Mouse (Mus musculus) kidney, adult 8-10 months (tissue): ENCODE results near the gene Ggta1.

Source experiments
- DNase-seq, 2 experiments: peaks; one replicate each; pipeline ENCODE4 v3.0.0; 2022

The Ggta1 gene

DNA sequence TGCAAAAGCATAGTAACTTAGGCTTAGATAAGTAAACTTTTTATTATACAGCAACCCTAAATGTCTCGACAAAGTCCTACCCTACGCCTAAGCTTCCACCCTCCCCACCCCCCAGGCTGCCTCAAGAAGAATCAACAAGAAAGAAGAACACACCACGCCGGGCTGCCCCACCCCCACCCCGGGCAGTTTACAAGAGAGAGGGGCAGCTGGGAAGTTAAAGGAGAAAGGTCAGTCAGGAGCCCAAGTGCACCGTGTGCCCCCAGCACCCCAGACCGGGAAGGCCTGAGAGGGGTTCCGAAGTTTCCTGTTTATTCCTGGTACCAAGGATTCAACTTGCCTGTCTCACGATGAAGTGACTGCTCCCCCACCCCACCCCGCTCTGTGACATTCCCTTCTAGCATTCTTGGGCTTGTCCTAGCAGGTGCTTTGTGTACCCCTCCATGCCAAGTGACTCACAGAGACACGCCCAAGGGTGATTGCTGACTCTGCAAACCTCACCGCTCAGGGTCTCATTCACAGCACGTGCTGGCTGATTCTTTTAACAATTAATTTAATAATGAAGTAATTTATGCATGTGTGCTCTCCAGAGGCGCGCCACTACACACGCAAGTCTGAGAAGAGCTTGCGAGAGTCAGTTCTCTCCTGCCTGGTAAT lies 27.6 kb upstream of the Ggta1 start:
- no peak for DNase-seq

DNA sequence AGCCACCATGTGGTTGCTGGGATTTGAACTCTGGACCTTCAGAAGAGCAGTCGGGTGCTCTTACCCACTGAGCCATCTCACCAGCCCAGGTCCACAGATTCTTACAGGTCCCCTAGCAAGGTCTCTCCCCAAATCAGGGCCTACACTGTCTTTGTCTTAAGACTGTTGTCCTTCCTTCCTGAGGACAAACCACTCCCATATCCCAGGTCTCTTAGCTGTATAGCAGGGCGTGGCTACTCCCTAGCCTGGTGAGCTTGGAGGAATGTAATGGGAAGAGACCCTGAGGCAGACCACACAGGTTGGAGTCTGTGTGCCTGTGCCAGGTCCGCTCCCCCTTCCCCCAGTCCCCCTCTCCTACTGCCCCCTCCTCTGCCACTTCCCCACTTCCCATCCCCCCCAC lies 24.7 kb upstream of the Ggta1 start:
- DNase-seq, result no peak

DNA sequence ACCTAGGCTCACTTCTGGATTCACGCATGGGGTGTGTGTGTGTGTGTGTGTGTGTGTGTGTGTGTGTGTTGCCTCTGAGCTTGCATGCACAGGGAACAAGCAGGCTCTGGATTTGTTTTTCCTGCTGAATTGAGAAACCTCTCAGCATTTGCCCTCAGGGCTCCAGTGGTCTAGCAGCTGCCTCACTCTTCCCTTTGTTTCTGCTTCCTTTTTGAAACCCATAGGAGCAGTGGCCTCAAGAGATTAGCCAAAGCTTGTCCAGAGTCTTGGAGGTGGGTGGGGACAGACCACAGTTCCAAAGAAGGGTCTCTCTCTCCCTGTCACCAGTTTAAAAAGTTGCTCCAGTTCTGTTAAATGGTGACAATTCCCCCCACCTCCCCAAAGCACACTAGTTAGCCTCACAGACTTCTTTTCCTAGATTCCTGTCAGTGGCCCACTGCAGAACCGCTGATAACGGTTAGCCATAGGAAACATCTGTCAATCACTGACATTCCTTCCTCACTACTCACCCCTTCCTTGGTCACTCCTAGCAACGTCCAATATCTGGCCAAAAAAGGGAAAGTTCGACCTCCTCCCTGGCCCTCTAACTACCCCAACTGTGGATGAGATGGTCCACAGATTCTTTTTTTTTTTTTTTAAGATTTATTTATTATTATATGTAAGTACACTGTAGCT lies 24.1 kb upstream of the Ggta1 start:
- no peak for DNase-seq

DNA sequence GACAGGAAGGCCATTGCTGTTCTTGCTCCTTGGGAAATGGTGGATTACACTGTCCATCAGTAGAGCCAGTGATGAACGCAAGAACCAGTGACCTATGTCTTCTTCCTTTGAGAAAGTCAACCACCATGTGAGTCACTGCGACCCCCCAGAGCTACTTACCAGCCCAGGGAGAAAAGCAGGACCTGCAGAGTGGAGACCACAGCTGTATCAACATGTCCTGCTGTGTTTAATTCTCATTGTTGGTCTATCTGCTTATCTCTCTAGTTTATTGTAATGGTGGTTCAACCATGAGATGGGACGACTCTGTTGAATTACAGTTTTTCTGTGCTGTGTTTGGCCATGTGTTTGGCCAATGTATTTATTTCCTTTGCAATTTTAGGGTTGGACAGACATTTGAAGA lies 21.1 kb upstream of the Ggta1 start:
- DNase-seq, result no peak

DNA sequence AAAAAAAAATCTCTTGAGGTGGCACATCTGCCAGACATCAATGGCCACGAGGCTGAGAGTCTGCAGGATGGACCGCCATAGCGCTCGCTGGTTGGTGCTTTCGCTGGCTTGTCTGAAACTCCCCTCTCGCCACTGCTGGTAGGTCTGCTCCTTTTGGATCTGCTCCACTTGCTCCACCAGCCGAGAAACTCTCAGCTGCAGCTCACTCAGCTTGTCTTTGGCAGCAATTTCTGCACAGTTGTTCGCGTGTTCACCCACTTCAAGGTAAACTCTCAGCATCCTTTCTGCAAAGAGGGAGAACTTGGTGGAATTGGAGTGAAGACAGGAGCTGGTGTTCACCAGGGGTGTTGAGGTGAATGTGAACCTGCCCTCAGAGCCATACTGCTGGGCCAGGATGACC lies 20.4 kb upstream of the Ggta1 start:
- no peak for DNase-seq

DNA sequence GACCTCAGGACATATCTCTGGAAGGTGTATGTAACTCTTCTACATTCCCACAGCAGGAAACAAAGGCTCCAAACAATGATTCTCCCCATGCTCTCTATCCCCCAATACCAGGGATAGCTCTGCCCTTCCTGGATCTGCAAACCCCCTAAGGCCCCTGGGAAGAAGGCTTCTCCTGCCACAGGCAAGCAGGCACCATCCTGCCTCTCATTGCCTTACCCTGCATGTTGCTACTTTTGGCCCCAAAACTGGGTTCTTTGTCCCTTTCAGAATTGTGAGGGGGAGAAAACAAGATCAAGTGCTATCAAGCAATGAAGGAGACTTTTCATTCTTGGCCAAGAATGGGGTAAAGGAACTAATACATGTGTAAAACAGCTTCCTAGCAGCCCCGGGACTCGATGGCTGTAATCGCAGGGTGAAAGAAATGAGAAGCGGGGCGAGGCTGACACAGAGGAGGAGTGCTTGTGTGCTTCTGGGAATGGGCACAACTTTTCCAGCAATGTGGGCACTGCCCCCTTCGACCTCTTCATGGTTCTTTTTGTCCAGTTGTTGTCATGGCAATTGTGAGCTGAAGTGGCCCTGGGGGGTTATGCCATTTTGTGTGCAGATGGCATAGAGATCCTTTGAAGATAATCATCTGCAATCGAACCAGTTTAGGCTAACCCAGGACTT lies 18.4 kb upstream of the Ggta1 start:
- DNase-seq, result no peak

DNA sequence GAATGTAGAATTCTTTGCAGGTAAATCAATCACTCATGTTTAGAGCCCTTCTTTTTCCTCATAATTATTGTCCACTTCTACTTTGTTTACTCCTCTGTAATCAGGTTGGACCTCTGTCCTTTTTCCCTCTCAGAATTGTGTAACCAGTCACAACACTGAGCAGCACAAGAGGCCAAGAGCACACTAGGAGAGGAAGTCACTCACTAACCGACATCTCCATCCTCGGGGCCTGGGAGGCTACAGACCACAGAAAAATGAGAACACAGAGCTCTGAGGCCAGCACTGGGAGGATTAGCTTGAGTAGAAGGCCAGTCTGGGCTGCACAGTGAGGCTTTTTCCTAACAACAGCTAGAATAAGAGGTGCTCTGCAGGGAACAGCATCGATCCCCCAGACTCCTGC lies 17.0 kb upstream of the Ggta1 start:
- no peak for DNase-seq

DNA sequence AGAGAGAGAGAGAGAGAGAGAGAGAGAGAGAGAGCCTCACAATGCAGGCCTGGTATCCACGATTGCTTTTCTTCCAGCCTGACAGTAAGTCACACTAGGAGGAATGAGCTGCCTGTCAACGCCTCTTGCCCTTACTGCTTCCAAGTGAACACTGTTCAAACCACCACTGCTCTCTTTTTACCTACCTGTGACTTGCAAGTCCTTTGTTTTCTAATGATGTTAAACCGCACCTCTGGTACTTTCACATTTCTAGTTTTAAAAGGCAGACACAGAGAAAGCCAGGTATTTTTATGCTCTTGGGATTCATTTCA lies 15.7 kb upstream of the Ggta1 start:
- no peak for DNase-seq

DNA sequence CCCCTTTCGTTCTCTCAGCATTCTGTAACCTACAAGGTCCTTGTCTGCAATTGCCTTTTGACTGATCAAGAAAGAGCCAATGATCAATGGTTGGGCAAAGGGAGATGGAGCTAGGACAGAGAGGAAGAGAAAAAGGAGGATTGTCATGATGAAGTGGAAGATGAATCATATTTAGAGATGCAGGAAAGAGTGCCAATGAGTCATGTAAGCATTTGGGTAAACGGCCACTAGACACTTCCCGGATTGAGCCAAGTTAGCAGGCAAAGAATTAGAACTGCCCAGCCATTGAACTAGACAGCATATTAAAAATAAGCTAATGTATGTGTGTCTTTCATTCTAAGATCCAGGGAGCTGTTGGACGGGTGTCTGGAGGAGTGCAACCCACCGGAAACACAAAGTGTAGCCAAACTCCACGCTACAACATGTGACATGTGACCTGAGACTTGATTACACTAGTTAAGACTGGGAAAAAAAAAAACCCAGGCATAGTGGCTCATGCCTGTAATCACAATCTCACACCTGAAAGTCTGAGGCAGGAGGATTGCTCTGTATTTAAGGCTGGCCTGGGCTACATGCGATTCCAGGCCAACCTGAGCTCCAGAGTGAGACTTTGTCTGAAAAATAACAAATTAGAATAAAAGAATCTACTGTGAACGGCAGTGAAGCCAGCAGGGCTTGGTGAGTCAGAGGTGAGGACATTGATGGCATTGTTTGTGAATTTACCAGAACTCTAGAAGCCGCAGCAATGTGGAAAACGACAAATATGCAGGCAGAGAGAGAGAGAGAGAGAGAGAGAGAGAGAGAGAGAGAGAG lies 15.2 kb upstream of the Ggta1 start:
- DNase-seq, result no peak

DNA sequence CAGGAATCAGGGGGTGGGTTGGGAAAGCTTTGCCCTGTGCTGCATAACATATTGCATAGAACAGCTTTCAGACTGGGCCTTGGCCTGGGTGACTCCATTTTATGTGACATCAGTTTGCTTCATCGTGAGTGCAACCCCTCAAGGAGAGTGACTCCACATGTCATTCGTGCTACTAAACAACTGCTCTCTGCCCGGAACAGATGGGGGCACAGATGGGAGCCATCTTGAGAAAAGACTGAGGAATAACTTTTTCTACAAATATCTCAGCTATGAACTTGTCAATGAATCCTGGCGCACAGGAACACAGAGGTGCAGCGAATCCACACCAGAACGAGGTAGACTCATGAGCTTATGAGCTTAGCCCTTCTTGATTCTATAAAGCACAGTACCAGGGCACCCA lies 14.3 kb upstream of the Ggta1 start:
- DNase-seq, result no peak

DNA sequence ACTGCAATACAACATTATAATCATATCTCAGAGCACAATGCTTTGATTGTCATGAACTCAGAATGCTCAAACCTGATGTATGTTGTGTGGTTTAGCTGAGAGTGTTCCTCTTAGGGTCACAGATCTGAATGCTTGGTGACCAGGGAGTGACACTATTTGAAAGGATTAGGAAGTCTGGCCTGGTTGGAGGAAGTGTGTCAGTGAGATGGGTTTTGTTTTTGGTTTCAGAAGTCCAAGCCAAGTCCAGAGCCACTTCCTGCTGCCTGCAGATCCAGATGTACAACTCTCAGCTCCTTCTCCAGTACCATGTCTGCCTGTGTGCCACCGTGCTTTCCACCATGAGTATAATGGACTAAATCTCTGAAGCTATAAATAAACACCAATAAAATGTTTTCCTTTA lies 11.9 kb upstream of the Ggta1 start:
- no peak for DNase-seq

DNA sequence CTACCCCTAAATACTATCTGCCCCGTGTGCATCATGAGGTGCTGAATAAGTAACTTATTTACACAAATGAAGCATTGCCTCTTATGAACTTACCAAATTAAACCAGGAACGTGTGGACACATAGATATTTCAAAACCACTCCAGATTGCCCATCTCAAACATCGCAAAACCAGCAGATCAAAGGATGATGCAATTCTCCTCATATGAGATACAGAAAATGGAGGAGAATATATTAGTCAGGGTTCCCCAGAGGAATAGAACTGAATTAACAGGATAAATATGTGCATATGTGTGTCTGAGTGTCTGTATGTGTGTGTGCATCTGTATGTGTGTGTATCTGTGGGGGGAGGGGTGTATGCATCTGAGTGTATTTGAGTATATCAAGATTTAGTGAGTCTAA lies 6.2 kb upstream of the Ggta1 start:
- DNase-seq, result no peak

DNA sequence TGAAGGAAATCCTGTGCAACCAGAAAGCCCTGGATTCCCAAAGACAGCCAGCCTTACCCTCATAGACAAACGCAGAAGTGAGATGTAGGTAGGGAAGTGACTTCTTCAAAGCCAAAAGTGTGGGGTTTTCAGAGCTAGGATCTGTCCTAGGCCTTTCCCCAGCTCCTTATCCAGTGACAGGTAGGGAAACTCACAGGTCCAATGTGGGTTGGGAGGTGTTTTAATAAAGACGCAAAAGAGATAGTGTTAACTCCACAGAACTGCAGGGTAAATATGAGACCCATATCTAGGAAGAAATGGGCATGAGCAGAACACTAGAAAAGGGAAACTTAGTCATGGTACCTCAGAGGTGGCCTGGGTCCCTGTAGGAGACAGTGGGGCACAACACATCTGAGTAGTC lies 5.2 kb upstream of the Ggta1 start:
- DNase-seq, result no peak

DNA sequence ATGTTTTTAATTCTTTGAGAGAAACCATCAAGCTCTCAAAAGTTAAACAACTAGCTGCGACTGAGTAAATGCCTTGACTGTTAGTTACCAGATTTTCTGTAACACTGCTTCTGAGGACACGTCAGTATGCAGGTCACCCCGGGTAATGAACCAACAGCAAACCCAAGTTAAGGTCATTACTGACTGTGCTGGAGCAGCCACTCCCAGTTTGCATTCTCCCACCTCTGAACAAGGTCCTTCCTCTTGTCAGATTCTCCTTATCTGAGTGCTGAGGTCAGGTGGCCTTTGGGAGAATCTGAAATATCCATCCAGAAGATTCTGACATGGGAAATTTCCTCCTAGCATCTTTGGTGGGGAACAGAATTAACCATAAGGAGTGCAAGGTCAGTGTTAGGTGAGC lies 4.8 kb upstream of the Ggta1 start:
- DNase-seq, result no peak

DNA sequence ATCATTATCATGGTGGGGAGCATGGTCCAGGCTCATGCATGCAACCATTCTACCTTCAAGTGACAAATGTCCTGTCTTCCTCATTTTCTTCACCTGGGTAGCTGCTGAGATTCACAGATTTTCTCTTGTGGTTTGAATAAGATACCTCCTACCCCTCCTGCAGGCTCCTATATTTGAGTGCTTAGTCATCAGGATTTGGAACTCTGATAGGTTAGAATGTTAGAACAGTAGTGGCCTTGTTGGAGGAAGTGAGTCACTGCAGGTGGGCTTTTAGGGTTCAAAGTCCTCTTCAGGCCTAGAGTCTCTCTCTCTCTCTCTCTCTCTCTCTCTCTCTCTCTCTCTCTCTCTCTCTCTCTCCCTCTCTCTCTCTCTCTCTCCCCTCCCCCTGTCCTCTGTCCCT lies 2.6 kb upstream of the Ggta1 start:
- no peak for DNase-seq

DNA sequence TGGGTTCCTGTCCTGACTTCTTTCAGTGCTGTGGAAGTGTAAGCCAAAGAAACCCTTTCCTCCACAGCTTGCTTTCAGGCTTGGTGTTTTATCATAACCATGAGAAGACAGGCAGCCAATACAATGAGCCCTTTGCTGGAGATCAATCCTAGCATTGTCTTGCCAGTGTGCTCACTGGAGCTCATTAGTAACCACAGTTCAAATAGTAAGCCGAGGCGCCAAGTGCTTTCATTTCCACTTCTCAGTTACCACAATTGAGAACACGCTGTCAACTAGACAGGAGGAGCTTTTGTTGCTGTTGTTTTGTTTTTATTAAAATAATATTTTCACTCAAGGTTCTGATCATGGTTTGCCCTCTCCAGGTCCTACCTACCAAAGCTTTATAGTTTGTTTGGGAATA lies 1.5 kb upstream of the Ggta1 start:
- no peak for DNase-seq

DNA sequence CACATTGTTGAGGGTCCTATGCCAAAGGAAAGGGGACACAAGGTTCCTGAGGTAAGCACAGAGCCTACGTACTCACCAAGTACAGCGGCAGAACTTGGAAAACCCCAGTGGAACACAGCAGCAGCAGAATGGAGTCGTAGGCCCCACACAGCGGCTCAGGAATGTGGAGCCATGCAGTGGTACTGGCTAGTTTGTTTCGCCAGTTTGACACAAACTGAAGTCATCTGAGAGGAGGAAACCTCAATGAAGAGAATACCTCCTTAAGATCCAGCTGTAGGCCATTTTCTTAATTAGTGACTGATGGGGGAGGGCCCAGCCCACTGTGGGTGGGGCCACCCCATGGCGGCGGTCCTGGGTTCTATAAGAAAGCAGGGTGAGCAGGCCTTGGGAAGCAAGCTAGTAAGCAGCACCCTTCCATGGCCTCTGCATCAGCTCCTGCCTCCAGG lies 1.1 kb upstream of the Ggta1 start:
- no peak for DNase-seq

DNA sequence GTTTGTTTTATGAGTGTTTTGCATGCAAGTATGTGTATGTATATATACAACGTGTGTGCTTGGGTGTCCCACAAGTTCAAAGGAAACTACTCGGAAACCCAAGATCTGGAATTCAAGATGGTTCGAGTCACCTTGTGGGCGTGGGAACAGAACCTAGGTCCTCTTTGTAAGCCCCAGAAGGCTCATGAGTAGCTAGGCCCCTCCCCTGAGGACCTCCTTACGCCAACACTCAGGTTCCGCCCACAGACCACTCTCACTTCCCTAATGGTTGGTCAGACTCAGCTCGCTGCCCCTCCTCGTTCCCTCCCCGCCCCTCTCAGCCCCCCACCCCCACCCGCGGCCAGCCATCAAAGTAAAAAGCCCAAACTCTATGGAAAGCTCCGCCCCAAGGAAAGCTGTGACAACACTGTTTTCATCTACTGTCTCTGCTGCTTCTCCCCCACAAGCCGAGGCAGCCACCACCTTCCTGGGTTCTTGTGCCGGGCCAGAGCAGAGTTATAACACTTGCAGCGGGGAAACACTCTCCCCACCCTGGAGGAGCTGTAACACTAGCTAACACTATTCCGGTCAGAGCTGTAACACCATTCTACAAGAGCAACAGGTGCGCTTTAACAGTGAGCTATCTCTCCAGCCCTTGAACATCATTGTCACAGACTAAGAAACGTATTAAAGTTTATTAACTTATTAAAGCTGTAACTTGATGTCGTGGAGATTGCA lies 499 bp upstream of the Ggta1 start:
- DNase-seq, result peak in 1 of 2 experiments; percentile 23

DNA sequence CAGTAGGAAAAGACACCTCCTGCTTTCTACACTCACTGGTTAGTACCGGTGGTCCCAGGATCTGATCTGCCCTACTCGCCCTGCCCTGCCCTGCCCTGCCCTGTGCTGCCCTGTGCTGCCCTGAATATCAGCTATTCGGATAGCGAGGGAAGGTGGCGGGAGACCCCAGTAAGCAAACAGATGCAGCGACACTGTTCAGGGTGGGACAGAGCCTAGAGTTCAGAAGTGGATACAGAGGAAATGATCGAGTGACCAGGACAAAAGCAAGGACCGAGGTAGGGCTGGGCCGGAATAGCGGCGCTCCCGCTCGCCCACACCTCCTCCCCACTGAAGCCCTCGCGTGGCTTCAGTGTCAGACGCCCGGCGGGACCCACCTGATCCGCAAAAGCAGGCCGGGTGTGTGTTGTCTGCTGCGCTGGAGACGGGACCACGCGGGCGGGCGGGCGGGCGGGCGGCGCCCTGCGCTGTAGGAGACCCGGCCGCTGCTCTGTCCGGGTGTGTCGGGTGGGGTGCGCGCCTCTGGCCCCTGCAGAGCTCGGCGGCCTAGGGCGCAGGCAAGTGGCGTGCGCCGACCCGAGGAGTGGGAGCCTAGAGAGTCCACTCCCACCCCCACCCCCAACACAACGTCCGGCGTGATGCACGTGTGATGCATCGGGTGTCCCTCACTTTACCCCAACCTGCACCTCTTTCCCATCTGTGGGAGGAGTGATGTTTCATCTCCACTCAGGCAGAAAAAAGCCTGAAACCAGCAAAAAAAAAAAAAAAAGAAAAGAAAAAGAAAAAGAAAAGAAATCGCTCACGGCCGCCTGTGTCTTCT lies 852 bp downstream of the Ggta1 start:
- DNase-seq, result no peak

DNA sequence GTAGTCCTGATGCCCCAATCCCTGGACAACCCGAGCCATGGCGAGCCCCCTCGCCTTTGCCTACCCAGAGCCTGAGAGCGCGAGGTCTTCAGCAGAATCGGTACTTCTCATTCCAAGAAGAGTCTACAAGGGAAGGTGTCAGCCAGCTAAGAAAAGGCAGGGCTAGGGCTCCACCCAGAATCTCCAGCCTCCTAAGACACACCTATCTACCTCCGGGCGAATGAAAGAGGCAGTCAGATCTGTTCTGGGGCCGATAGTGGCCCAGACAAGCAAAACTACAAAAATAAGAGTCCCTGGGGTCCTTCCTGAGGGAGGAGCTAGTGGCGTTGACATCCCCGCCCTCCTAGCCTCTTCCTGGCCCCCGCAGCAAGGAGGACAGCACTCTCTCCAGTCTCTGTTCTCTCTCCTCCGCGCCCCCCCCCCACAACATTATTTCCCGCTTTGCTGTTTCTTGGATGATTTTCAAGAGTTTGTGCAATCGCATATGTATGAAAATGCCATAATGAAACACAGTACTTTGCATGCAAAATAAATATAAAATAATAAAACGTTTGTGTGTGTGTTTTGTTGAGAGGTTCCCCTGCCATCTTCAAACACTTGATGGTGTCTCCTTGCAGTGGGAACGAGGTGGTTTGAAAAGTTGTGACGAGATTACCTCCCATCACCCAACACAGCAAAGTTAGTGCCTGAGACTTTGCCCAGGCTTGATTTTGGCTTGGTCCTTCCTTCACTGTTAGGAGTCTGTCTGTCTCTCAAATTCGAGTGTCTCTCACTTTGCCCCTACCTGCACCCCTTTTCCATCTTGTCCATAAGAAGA lies 1.7 kb downstream of the Ggta1 start:
- no peak for DNase-seq

DNA sequence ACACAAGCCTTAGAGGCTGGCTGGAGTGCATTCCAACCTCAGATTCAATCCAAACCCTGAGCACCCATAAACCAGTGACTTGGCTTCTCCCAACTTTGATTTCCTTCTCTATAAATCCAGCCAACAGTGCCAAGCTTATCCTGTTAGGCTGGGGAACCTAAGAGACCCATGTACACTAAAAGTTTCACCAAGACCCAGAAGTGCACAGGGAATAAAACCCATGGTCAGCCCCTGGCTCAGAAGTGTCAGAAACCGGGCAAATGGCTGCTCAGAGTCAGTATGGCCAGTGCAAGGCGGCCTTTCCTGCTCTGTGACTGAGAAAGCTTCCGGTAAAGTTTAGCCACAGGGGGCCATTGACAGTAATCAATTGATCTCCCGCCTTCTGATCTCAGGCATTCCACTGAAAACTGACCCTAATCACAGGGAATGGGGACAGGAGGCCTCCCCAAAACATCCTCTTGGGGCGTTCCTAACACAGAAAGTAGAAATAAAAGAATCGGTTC lies 2.6 kb downstream of the Ggta1 start:
- DNase-seq, result no peak
